Mouse (Mus musculus): ENCODE measurements around the gene Zfp128. TPM values are rescaled to one million over a fixed set of nuclear protein-coding genes. Genes with fewer than 3 reads are reported as not detected.
"Not testable (repeated sequence)": the region's sequence is repeated elsewhere in the genome, so short reads cannot be mapped to it uniquely, and the experiment has no call there.

The Zfp128 gene
- 1 to 10 TPM; 2.4 TPM for total RNA-seq (2021)
- long read RNA-seq, experiment 1, partial matches to known transcripts = 0 of 1 reads
- long read RNA-seq, experiment 1, other reads (novel, unspliced or antisense) = 0 of 1 reads
- long read RNA-seq, experiment 2, partial matches to known transcripts = 0 of 2 reads
- long read RNA-seq, experiment 2, other reads (novel, unspliced or antisense) = 1 of 2 reads

GRCm38 (mm10) chr7:12880911-12881660, at the start of gene Zfp128:
Gene Zfp128 (plus strand): TSS chr7:12881177.
- DNase-seq = peak; percentile 92

- peak; percentile 88 for DNase-seq
These were observed 46.5 kb upstream of the Zfp128 start, which contains the start of gene Zfp110 for GRCm38 (mm10) chr7:12834162-12835120. Gene Zfp110 (plus strand): TSS chr7:12834761.

GRCm38 (mm10) chr7:12835193-12835671, 45.7 kb upstream of the Zfp128 start:
- no peak for DNase-seq

- DNase-seq = no peak
These were observed 45.2 kb upstream of the Zfp128 start for GRCm38 (mm10) chr7:12835779-12836178.

GRCm38 (mm10) chr7:12874301-12874700, 6.7 kb upstream of the Zfp128 start:
- no peak for DNase-seq

- no peak for DNase-seq
These were observed 941 bp upstream of the Zfp128 start for GRCm38 (mm10) chr7:12880036-12880435.

GRCm38 (mm10) chr7:12880497-12880896, 480 bp upstream of the Zfp128 start:
- DNase-seq = not testable (repeated sequence)

- no peak for DNase-seq
These were observed 5.7 kb downstream of the Zfp128 start for GRCm38 (mm10) chr7:12886563-12887266.

- DNase-seq = no peak
These were observed 6.6 kb downstream of the Zfp128 start for GRCm38 (mm10) chr7:12887585-12887984.

- DNase-seq = no peak
These were observed 10.0 kb downstream of the Zfp128 start for GRCm38 (mm10) chr7:12890928-12891327.

- DNase-seq = no peak
These were observed 10.4 kb downstream of the Zfp128 start for GRCm38 (mm10) chr7:12891334-12891733.

GRCm38 (mm10) chr7:12897655-12898410, 16.9 kb downstream of the Zfp128 start, which contains the start of gene Zscan22:
Gene Zscan22 (plus strand): TSS chr7:12897815.
- DNase-seq = peak; percentile 90

GRCm38 (mm10) chr7:12901517-12901916, 20.5 kb downstream of the Zfp128 start:
- no peak for DNase-seq

- DNase-seq = no peak
These were observed 22.6 kb downstream of the Zfp128 start for GRCm38 (mm10) chr7:12903623-12904022.

GRCm38 (mm10) chr7:12905146-12905545, 24.2 kb downstream of the Zfp128 start:
- no peak for DNase-seq

GRCm38 (mm10) chr7:12909498-12909962, 28.6 kb downstream of the Zfp128 start:
- DNase-seq = peak; percentile 37

GRCm38 (mm10) chr7:12910181-12910668, 29.2 kb downstream of the Zfp128 start:
- DNase-seq = peak; percentile 44

GRCm38 (mm10) chr7:12913556-12913955, 32.6 kb downstream of the Zfp128 start:
- DNase-seq = no peak

GRCm38 (mm10) chr7:12920495-12920894, 39.5 kb downstream of the Zfp128 start:
- DNase-seq = not testable (repeated sequence)

GRCm38 (mm10) chr7:12921318-12921704, 40.3 kb downstream of the Zfp128 start:
- DNase-seq = no peak
